Comparison of ENCODE assay signal across 15 mouse cellular contexts in the genomic region with DNA sequence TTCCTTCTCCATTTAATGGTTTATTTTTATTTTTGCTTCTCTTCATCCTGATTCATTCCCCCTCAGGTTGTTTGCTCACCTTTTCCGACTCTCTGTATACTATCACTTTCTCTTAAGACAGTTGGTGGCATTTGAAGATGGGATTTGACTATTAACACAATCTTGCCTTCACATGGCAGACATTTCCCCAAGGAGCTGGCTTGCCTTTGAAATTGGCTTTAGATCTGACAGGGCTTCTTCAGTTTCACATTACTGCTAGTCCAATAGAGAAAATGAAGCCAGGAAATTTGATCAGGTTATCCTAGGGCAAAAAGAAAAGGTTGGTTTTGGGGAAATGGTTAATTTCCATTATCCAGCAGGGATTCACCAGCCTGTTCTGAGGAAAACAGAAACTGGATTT. TPM values are rescaled to one million over a fixed set of nuclear protein-coding genes. Genes with fewer than 3 reads are reported as not detected.
"Had no signal": no experiment of that assay in that cellular context is flagged by ENCODE, and none has a peak within 500 bp of the region (broad histone marks: within the 10 kb centered on the region; RNA-seq: fewer than 3 reads in every experiment).

No protein-coding gene starts in this region.

- H3K9ac ChIP-seq: kidney, embryonic 15.5 days; liver, embryonic 13.5 days had no signal

- DNase-seq: kidney, adult 8-10 months; kidney, postnatal 10 days; kidney, postnatal 36 days; layer of hippocampus, postnatal 36 days; liver, embryonic 13.5 days; lung, adult 2 months; lung, postnatal 14 days; lung, postnatal 4 days; thymus, adult 18-20 months; thymus, postnatal 36 days had no signal

- H3K36me3 ChIP-seq: kidney, embryonic 15.5 days; liver, embryonic 13.5 days had no signal

- H3K9me3 ChIP-seq: kidney, embryonic 15.5 days; liver, embryonic 13.5 days had no signal

- H3K4me1 ChIP-seq: kidney, embryonic 15.5 days; liver, embryonic 13.5 days had no signal

- ATAC-seq: midbrain, embryonic 16.5 days had no signal

- H3K27me3 ChIP-seq: kidney, embryonic 15.5 days; liver, embryonic 13.5 days had no signal

- H3K27ac ChIP-seq: kidney, embryonic 15.5 days; left cerebral cortex, adult 2 months; liver, embryonic 13.5 days had no signal

- H3K4me3 ChIP-seq: kidney, embryonic 15.5 days; left cerebral cortex, adult 2 months; liver, embryonic 13.5 days had no signal

- H3K4me2 ChIP-seq: kidney, embryonic 15.5 days; liver, embryonic 13.5 days had no signal

RNA-seq across cellular contexts. Expression of gene Chl1, which starts 23.2 kb away (rescaled TPM):
- total RNA-seq: megakaryocyte-erythroid progenitor cell, adult 5-6 weeks had no signal
- polyA plus RNA-seq: liver, adult 2 months had no signal
